Comparison of ENCODE assay signal across 8 mouse cellular contexts in the genomic region with DNA sequence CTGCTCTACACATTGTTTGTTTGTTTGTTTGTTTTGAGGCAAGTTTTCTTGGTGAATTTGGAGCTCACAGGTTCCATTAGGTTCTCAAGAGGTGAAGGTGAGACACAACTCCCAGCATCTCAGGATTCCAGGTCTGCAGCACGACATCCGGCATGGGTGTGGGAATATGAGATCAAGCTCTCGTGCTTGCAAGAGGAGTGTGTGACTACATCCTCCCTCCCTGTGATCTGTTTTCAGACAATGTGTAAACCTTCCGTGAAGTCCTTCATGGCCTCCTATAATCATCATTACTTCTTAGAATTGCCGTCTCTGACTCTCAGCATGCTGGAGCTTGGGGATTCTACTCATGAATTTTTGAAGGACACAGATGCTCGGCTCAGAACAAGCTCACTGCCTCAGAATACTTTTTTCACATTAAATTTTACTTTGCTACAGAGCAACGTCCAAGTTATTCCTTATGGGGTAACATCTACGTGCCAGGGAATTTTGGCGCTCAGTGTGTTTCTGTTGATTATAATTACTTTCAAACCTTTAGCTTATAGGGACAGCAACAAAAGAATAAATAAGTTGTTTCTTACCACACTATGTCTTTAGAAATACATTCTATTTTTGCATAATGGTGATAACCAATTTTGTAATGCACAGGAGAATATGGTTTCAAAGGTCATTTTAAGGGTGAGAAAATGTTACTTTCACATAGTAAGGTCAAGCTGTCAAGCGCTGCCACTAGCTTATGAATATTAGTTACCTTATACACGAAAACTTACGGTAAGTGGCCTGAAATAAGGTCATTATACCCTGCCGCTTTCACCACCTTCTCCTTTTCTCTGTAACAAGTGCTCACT.
A peak's percentile ranks its signal among the peaks of the same experiment; 100 is the strongest.
DNase-seq lines count a peak whose midpoint lies in the region; ATAC-seq and TF ChIP-seq lines count a peak whose summit lies in the region.

No protein-coding gene starts in this region.

- no peak for DNase-seq in heart, adult 2 months
- no peak for DNase-seq in heart, postnatal 36 days
- DNase-seq in ES-E14 (ENCODE audit: low read depth, low spot score) = peak; percentile 21
- DNase-seq in forebrain, embryonic 11.5 days (ENCODE audit: low spot score) = no peak
- no peak for DNase-seq in thymus, postnatal 36 days
- DNase-seq in cerebellum, postnatal 36 days = no peak

- 59% methylated on average over 13 of the region's 13 CpGs for WGBS in heart, adult 2 months
- 29% methylated on average over 13 of the region's 13 CpGs for WGBS in forebrain, embryonic 11.5 days
- 37% methylated on average over 13 of the region's 13 CpGs for whole genome bisulfite sequencing in limb, embryonic 13.5 days
- WGBS in intestine, postnatal 0 days = 53% methylated on average over 13 of the region's 13 CpGs

- intact Hi-C loops in heart, adult 2 months (cut with DNase I) = no loop called here
- intact Hi-C loops in heart, postnatal 36 days (cut with DNase I) = no loop called here

- no peak for TF ChIP-seq CTCF in heart, adult 2 months (IDR thresholded peaks at IDR 0.05)
- no peak for TF ChIP-seq CTCF in intestine, postnatal 0 days (IDR thresholded peaks at IDR 0.05; ENCODE audit: low read depth)

- H3K9ac ChIP-seq in heart, adult 2 months (ENCODE audit: low read depth, low read length) = no peak overlapping the region
- no peak overlapping the region for H3K9ac ChIP-seq in ES-E14 (ENCODE audit: insufficient read depth, low read depth, low read length, poor library complexity, severe bottlenecking)
- H3K9ac ChIP-seq in forebrain, embryonic 11.5 days (ENCODE audit: low read length) = no peak overlapping the region
- H3K9ac ChIP-seq in limb, embryonic 13.5 days = no peak overlapping the region
- no peak overlapping the region for H3K9ac ChIP-seq in intestine, postnatal 0 days (ENCODE audit: low read depth, low read length)

- H3K9me3 ChIP-seq in ES-E14 (ENCODE audit: control insufficient read depth, insufficient read depth, low read depth, low read length) = no peaks in the 10 kb centered on the region
- peaks cover 2% of the 10 kb centered on the region; the same call in 1 of the 2 replicates for H3K9me3 ChIP-seq in forebrain, embryonic 11.5 days (ENCODE audit: control insufficient read depth, low read length)
- no peaks in the 10 kb centered on the region for H3K9me3 ChIP-seq in limb, embryonic 13.5 days
- peaks cover 2% of the 10 kb centered on the region; the same call in 1 of the 2 replicates for H3K9me3 ChIP-seq in intestine, postnatal 0 days (ENCODE audit: control insufficient read depth)

- H3K4me2 ChIP-seq in forebrain, embryonic 11.5 days (ENCODE audit: low read depth, low read length, severe bottlenecking) = peak overlapping the region; percentile 37; the same call in 1 of the 2 replicates
- H3K4me2 ChIP-seq in limb, embryonic 13.5 days (replicated peaks) = peak overlapping the region; percentile 12; the same call in 1 of the 2 replicates
- no peak overlapping the region for H3K4me2 ChIP-seq in intestine, postnatal 0 days (replicated peaks; ENCODE audit: low read depth)

- no peak for TF ChIP-seq EP300 in heart, adult 2 months (IDR thresholded peaks at IDR 0.05; ENCODE audit: insufficient read depth, low read depth, low read length)

- ATAC-seq in forebrain, embryonic 11.5 days (replicated peaks; ENCODE audit: low FRiP score) = peak; percentile 80
- ATAC-seq in limb, embryonic 13.5 days (ENCODE audit: low FRiP score, low read depth) = no peak
- ATAC-seq in intestine, postnatal 0 days = no peak

- no peaks in the 10 kb centered on the region for H3K27me3 ChIP-seq in heart, adult 2 months (ENCODE audit: control insufficient read depth, insufficient read depth, low read length)
- no peaks in the 10 kb centered on the region; the same call in 1 of the 2 replicates for H3K27me3 ChIP-seq in forebrain, embryonic 11.5 days (ENCODE audit: control insufficient read depth, insufficient read depth, low read length)
- H3K27me3 ChIP-seq in limb, embryonic 13.5 days = no peaks in the 10 kb centered on the region
- no peaks in the 10 kb centered on the region for H3K27me3 ChIP-seq in intestine, postnatal 0 days (replicated peaks; ENCODE audit: control insufficient read depth, insufficient read depth, low read length)

- no peak overlapping the region for H3K4me3 ChIP-seq in heart, adult 2 months
- H3K4me3 ChIP-seq in ES-E14 (ENCODE audit: insufficient read depth in 1 of 2, low read depth in 1 of 2, low read length in 2 of 2, poor library complexity in 1 of 2, severe bottlenecking in 1 of 2) = no peak overlapping the region
- H3K4me3 ChIP-seq in forebrain, embryonic 11.5 days (ENCODE audit: low read depth, low read length) = no peak overlapping the region
- no peak overlapping the region for H3K4me3 ChIP-seq in limb, embryonic 13.5 days
- no peak overlapping the region for H3K4me3 ChIP-seq in intestine, postnatal 0 days (ENCODE audit: low read depth, low read length)

- 0 out of 2 replicates have a peak overlapping the region, but pooled peaks have one; percentile 18 for H3K27ac ChIP-seq in heart, adult 2 months
- no peak overlapping the region for H3K27ac ChIP-seq in ES-E14 (ENCODE audit: insufficient read depth, low read depth, low read length, poor library complexity, severe bottlenecking)
- no peak overlapping the region for H3K27ac ChIP-seq in forebrain, embryonic 11.5 days (ENCODE audit: low read depth, low read length)
- H3K27ac ChIP-seq in limb, embryonic 13.5 days = no peak overlapping the region
- H3K27ac ChIP-seq in intestine, postnatal 0 days (ENCODE audit: low read depth, low read length) = no peak overlapping the region

- TF ChIP-seq POLR2A in heart, adult 2 months (IDR thresholded peaks at IDR 0.05; ENCODE audit: insufficient read depth, low read depth, low read length) = no peak

- H3K79me2 ChIP-seq in heart, adult 2 months (replicated peaks; ENCODE audit: control insufficient read depth, insufficient read depth, low read length) = no peaks in the 10 kb centered on the region

- H3K4me1 ChIP-seq in heart, adult 2 months (ENCODE audit: control insufficient read depth, insufficient read depth, low read length) = peaks cover 1% of the 10 kb centered on the region; the same call in 1 of the 2 replicates
- H3K4me1 ChIP-seq in ES-E14 (ENCODE audit: control insufficient read depth in 2 of 2, insufficient read depth in 2 of 2, low read length in 2 of 2, poor library complexity in 1 of 2) = peaks cover 0 to 3% of the 10 kb centered on the region in 2 experiments; a peak in 2 of 4 replicates
- peaks cover 7% of the 10 kb centered on the region; the same call in 1 of the 2 replicates for H3K4me1 ChIP-seq in forebrain, embryonic 11.5 days (replicated peaks; ENCODE audit: control insufficient read depth, insufficient read depth, low read length)
- H3K4me1 ChIP-seq in limb, embryonic 13.5 days = peaks cover 17% of the 10 kb centered on the region
- no peaks in the 10 kb centered on the region for H3K4me1 ChIP-seq in intestine, postnatal 0 days (replicated peaks; ENCODE audit: control insufficient read depth, insufficient read depth, low read length)

- H3K36me3 ChIP-seq in heart, adult 2 months (ENCODE audit: control insufficient read depth, insufficient read depth, low read length) = peaks cover 4% of the 10 kb centered on the region
- no peaks in the 10 kb centered on the region for H3K36me3 ChIP-seq in ES-E14 (ENCODE audit: control insufficient read depth, insufficient read depth, low read length, poor library complexity, severe bottlenecking)
- H3K36me3 ChIP-seq in forebrain, embryonic 11.5 days (ENCODE audit: control insufficient read depth, insufficient read depth, low read length) = no peaks in the 10 kb centered on the region
- H3K36me3 ChIP-seq in limb, embryonic 13.5 days = no peaks in the 10 kb centered on the region
- H3K36me3 ChIP-seq in intestine, postnatal 0 days (ENCODE audit: control insufficient read depth, insufficient read depth) = no peaks in the 10 kb centered on the region

- in situ Hi-C loops in ES-E14 (cut with MboI; ENCODE audit: low sequenced_read_pairs in 2 of 2, unreplicated experiment in 2 of 2) = no loop called here

TF ChIP-seq in ES-E14, 5 proteins besides CTCF, POLR2A, EP300 and RAD21:
- no peak for TF ChIP-seq ZC3H11A (IDR thresholded peaks at IDR 0.05; ENCODE audit: borderline replicate concordance, low read depth, low read length)
- TF ChIP-seq HCFC1 (IDR thresholded peaks at IDR 0.05; ENCODE audit: borderline replicate concordance, insufficient read depth, low read length) = no peak
- no peak for TF ChIP-seq MAFK (IDR thresholded peaks at IDR 0.05; ENCODE audit: insufficient read depth, low read depth, low read length)
- no peak for TF ChIP-seq CHD2 (IDR thresholded peaks at IDR 0.05; ENCODE audit: low read depth, low read length)
- TF ChIP-seq ZNF384 (IDR thresholded peaks at IDR 0.05; ENCODE audit: low read depth, low read length) = no peak
